Mouse (Mus musculus) kidney, adult 18-20 months (tissue): Measurements from ENCODE around the gene Nfic.

Experiments used
- DNase-seq: peaks from one replicate; pipeline ENCODE4 v3.0.0; 2021

Nfic gene

DNA sequence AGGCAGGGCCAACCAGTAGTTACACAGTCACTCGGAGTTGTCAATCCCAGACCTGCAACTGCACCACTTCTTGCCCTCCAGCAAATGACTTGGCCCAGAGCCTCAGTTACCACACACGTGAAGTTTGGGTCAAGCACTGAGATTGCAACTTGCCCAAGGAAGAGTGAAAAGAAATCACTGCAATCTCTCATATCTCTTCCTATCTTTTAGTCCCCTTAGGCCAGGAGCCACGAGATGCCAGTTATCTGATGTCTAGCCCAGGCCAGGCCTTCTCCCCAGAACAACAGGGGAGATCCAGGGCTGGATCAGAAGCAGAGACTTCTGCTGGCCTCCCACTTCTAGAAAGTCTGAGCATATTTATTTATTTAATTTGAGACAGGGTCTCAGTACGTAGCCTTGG is 99.9 kb downstream of the Nfic start:
- no peak for DNase-seq

GRCm38 (mm10) chr10:81354738-81355477 is 100.5 kb downstream of the Nfic start:
- no peak for DNase-seq

DNA sequence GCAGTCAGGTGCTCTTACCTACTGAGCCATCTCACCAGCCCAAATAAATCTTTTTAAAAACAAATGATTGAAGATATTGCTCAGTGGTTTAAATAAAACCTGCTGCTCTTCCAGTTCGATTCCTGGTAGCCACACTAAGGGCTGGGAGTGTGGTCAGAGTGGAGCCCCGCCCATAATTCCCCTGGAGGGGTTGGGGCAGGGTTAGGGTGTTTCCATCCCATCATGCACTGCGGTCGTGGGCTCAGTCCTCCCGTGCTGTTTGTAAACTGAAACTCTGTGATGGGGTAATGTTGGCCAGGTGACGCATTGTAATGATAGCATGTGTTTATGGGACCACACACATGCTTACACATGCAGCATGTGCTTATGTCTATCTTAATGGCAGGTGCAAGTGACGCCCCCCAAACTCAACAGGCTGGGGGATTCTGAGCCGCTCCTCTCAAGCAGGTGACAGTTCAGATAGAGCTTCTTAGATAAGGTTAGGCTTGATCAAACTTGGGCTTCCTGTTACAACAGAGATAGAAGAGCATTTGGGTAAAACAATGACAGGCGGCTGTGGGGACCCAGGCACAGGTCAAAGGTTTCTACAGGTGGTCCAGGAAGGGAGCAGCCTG is 103.7 kb downstream of the Nfic start:
- DNase-seq = no peak

- peak; percentile 99 for DNase-seq
Observed at GRCm38 (mm10) chr10:81350351-81351063, 104.9 kb downstream of the Nfic start, which contains the start of gene Hmg20b. Gene Hmg20b, minus strand, starts transcription at chr10:81350480.

- no peak for DNase-seq
Observed at GRCm38 (mm10) chr10:81349961-81350350, 105.5 kb downstream of the Nfic start.

GRCm38 (mm10) chr10:81349146-81349545 is 106.3 kb downstream of the Nfic start:
- peak; percentile 63 for DNase-seq

DNA sequence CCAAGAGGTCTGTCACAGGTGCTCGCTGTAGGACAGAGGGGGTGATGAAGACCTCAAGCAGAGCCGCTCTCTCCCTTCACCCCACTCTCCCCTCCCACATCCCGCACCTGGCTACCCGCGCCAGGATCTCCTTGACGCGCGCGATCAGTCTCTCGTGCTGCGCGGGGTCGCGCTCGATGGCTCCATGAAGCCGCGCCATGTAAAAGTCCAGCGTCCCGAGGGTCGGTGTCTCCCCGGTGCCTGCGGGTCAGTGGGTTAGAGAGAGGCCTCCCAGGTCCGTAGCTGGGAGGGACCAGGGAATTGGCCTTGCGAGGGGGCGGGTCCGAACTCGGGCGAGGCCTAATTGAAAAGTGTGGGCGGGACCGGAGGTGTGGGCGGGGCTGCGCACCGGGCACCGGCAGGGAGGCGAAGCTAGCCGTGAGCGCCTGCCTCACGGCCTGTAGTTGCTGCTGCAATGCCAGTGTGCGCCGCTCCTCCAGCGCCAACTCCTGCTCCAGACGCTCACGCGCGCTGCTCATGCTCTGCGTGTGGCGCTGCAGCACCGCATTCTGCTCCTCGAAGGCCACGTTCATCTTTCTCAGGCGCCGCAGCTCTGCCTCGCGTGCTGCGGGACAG is 108.9 kb downstream of the Nfic start:
- DNase-seq = peak; percentile 80
